Mouse (Mus musculus): Measurements from ENCODE around the gene Gpr89. TPM values are rescaled to one million over a fixed set of nuclear protein-coding genes. Genes with fewer than 3 reads are reported as not detected.

Gene Gpr89
- 33.7 and 39.5 TPM in 2 replicates for polyA plus RNA-seq (2015; fragmentation: Nextera tagmentation; extraction: Ambion mirVana)

- peaks cover 21% of the 10 kb centered on the region for H3K27me3 ChIP-seq
Observed at GRCm38 (mm10) chr3:96904851-96905541, at the start of gene Gpr89. TSS of gene Gpr89 (minus strand) at chr3:96905346.

GRCm38 (mm10) chr3:96953489-96954233 lies 48.5 kb upstream of the Gpr89 start:
- Histone ChIP-seq H3K4me1 (replicated peaks) (peaks cover 7% of the 10 kb centered on the region; the same call in 1 of the 2 replicates), H3K36me3 (no peaks in the 10 kb centered on the region), H3K4me2 (peak overlapping the region; percentile 24; the same call in 1 of the 2 replicates), H3K9me3 (no peaks in the 10 kb centered on the region), H3K4me3 (no peak overlapping the region), H3K27me3 (no peaks in the 10 kb centered on the region), H3K9ac (no peak overlapping the region), H3K27ac (replicated peaks) (no peak overlapping the region)
- no peak for ATAC-seq (ENCODE audit: low read depth)
- 49% methylated on average over 14 of the region's 14 CpGs for WGBS

More at GRCm38 (mm10) chr3:96904851-96905541, at the start of gene Gpr89:
- no peaks in the 10 kb centered on the region for H3K36me3 ChIP-seq
- H3K27ac ChIP-seq (replicated peaks) = peak within 1 kb of the TSS; percentile 54
- H3K4me2 ChIP-seq = peak within 1 kb of the TSS; percentile 84
- H3K9ac ChIP-seq = peak within 1 kb of the TSS; percentile 95
- H3K4me1 ChIP-seq (replicated peaks) = peaks cover 13% of the 10 kb centered on the region
- H3K9me3 ChIP-seq = no peaks in the 10 kb centered on the region
- peak; percentile 98 for ATAC-seq (ENCODE audit: low read depth)
- WGBS = under 1% methylated on average over 40 of the region's 40 CpGs
- H3K4me3 ChIP-seq = peak within 1 kb of the TSS; percentile 99

- no peak overlapping the region for H3K27ac ChIP-seq (replicated peaks)
- H3K36me3 ChIP-seq = no peaks in the 10 kb centered on the region
- 85% methylated on average over 2 of the region's 2 CpGs for WGBS
- no peak overlapping the region for H3K4me3 ChIP-seq
- no peak overlapping the region for H3K9ac ChIP-seq
- no peak for ATAC-seq (ENCODE audit: low read depth)
- no peaks in the 10 kb centered on the region for H3K27me3 ChIP-seq
- H3K9me3 ChIP-seq = peaks cover 6% of the 10 kb centered on the region; the same call in 1 of the 2 replicates
- H3K4me2 ChIP-seq = no peak overlapping the region
- peaks cover 15% of the 10 kb centered on the region for H3K4me1 ChIP-seq (replicated peaks)
Observed at GRCm38 (mm10) chr3:96942706-96943105, 37.6 kb upstream of the Gpr89 start.

GRCm38 (mm10) chr3:96938738-96939137 lies 33.6 kb upstream of the Gpr89 start:
- peak overlapping the region; percentile 26 for H3K4me3 ChIP-seq
- peaks cover 24% of the 10 kb centered on the region for H3K4me1 ChIP-seq (replicated peaks)
- H3K36me3 ChIP-seq = no peaks in the 10 kb centered on the region
- peaks cover 6% of the 10 kb centered on the region; the same call in 1 of the 2 replicates for H3K9me3 ChIP-seq
- 6% methylated on average over 11 of the region's 11 CpGs for WGBS
- H3K4me2 ChIP-seq = peak overlapping the region; percentile 43
- H3K27me3 ChIP-seq = peaks cover 8% of the 10 kb centered on the region; the same call in 1 of the 2 replicates
- H3K27ac ChIP-seq (replicated peaks) = no peak overlapping the region
- H3K9ac ChIP-seq = 0 out of 2 replicates have a peak overlapping the region, but pooled peaks have one; percentile 31
- peak; percentile 69 for ATAC-seq (ENCODE audit: low read depth)

- WGBS = 2% methylated on average over 5 of the region's 5 CpGs
- Histone ChIP-seq H3K4me1 (replicated peaks) (peaks cover 31% of the 10 kb centered on the region), H3K27ac (replicated peaks) (peak overlapping the region; percentile 9; the same call in 1 of the 2 replicates), H3K9ac (0 out of 2 replicates have a peak overlapping the region, but pooled peaks have one; percentile 9), H3K36me3 (no peaks in the 10 kb centered on the region), H3K9me3 (no peaks in the 10 kb centered on the region), H3K4me2 (0 out of 2 replicates have a peak overlapping the region, but pooled peaks have one; percentile 15), H3K27me3 (peaks cover 8% of the 10 kb centered on the region; the same call in 1 of the 2 replicates), H3K4me3 (no peak overlapping the region)
- ATAC-seq (ENCODE audit: low read depth) = peak; percentile 85
Observed at GRCm38 (mm10) chr3:96937606-96938005, 32.5 kb upstream of the Gpr89 start.

- no peak overlapping the region for H3K4me3 ChIP-seq
- WGBS = 11% methylated on average over 6 of the region's 6 CpGs
- no peak overlapping the region for H3K27ac ChIP-seq (replicated peaks)
- H3K36me3 ChIP-seq = no peaks in the 10 kb centered on the region
- no peak for ATAC-seq (ENCODE audit: low read depth)
- H3K9ac ChIP-seq = no peak overlapping the region
- peaks cover 9% of the 10 kb centered on the region; the same call in 1 of the 2 replicates for H3K27me3 ChIP-seq
- H3K4me1 ChIP-seq (replicated peaks) = peaks cover 35% of the 10 kb centered on the region
- no peak overlapping the region for H3K4me2 ChIP-seq
- no peaks in the 10 kb centered on the region for H3K9me3 ChIP-seq
Observed at GRCm38 (mm10) chr3:96936241-96936640, 31.1 kb upstream of the Gpr89 start.

GRCm38 (mm10) chr3:96931261-96931681 lies 26.1 kb upstream of the Gpr89 start:
- peak; percentile 72; the same call in 1 of the 2 replicates for ATAC-seq (ENCODE audit: low read depth)
- H3K27ac ChIP-seq (replicated peaks) = no peak overlapping the region
- H3K4me2 ChIP-seq = no peak overlapping the region
- no peaks in the 10 kb centered on the region for H3K36me3 ChIP-seq
- no peak overlapping the region for H3K4me3 ChIP-seq
- no peak overlapping the region for H3K9ac ChIP-seq
- WGBS = 29% methylated on average over 5 of the region's 5 CpGs
- peaks cover 11% of the 10 kb centered on the region; the same call in 1 of the 2 replicates for H3K27me3 ChIP-seq
- no peaks in the 10 kb centered on the region for H3K9me3 ChIP-seq
- H3K4me1 ChIP-seq (replicated peaks) = peaks cover 18% of the 10 kb centered on the region

GRCm38 (mm10) chr3:96925920-96926319 lies 20.8 kb upstream of the Gpr89 start, which contains the start of gene Gja8:
TSS of gene Gja8 (minus strand) at chr3:96926020.
- no peaks in the 10 kb centered on the region for H3K9me3 ChIP-seq
- 57% methylated on average over 6 of the region's 6 CpGs for WGBS
- ATAC-seq (ENCODE audit: low read depth) = no peak
- no peak within 1 kb of the TSS for H3K9ac ChIP-seq
- no peak within 1 kb of the TSS for H3K27ac ChIP-seq (replicated peaks)
- H3K4me1 ChIP-seq (replicated peaks) = peaks cover 5% of the 10 kb centered on the region
- no peak within 1 kb of the TSS for H3K4me2 ChIP-seq
- H3K36me3 ChIP-seq = no peaks in the 10 kb centered on the region
- no peak within 1 kb of the TSS for H3K4me3 ChIP-seq
- H3K27me3 ChIP-seq = no peaks in the 10 kb centered on the region

GRCm38 (mm10) chr3:96924631-96925030 lies 19.5 kb upstream of the Gpr89 start:
- H3K4me3 ChIP-seq = no peak overlapping the region
- no peak for ATAC-seq (ENCODE audit: low read depth)
- H3K27me3 ChIP-seq = no peaks in the 10 kb centered on the region
- no peak overlapping the region for H3K27ac ChIP-seq (replicated peaks)
- 81% methylated on average over 4 of the region's 4 CpGs for WGBS
- H3K36me3 ChIP-seq = no peaks in the 10 kb centered on the region
- no peaks in the 10 kb centered on the region for H3K4me1 ChIP-seq (replicated peaks)
- no peaks in the 10 kb centered on the region for H3K9me3 ChIP-seq
- H3K4me2 ChIP-seq = no peak overlapping the region
- no peak overlapping the region for H3K9ac ChIP-seq

- Histone ChIP-seq H3K9me3 (no peaks in the 10 kb centered on the region), H3K36me3 (no peaks in the 10 kb centered on the region), H3K4me1 (replicated peaks) (no peaks in the 10 kb centered on the region), H3K27me3 (no peaks in the 10 kb centered on the region), H3K9ac (no peak overlapping the region), H3K4me3 (no peak overlapping the region), H3K27ac (replicated peaks) (no peak overlapping the region), H3K4me2 (no peak overlapping the region)
- no peak for ATAC-seq (ENCODE audit: low read depth)
- WGBS = 55% methylated on average over 7 of the region's 7 CpGs
Observed at GRCm38 (mm10) chr3:96920991-96921390, 15.8 kb upstream of the Gpr89 start.

- peak; percentile 49; the same call in 1 of the 2 replicates for ATAC-seq (ENCODE audit: low read depth)
Observed at GRCm38 (mm10) chr3:96905592-96905991, 446 bp upstream of the Gpr89 start.

GRCm38 (mm10) chr3:96904393-96904792 lies 753 bp downstream of the Gpr89 start, which contains the start of gene Gja5:
TSS of gene Gja5 (plus strand) at chr3:96904693.
- Histone ChIP-seq H3K36me3 (no peaks in the 10 kb centered on the region), H3K9ac (peak within 1 kb of the TSS; percentile 95), H3K4me3 (peak within 1 kb of the TSS; percentile 99), H3K27ac (replicated peaks) (peak within 1 kb of the TSS; percentile 54), H3K4me2 (peak within 1 kb of the TSS; percentile 84), H3K9me3 (no peaks in the 10 kb centered on the region), H3K4me1 (replicated peaks) (peaks cover 13% of the 10 kb centered on the region), H3K27me3 (peaks cover 21% of the 10 kb centered on the region)
- no peak for ATAC-seq (ENCODE audit: low read depth)
- 13% methylated on average over 14 of the region's 14 CpGs for WGBS

More at GRCm38 (mm10) chr3:96905592-96905991, 446 bp upstream of the Gpr89 start:
- Histone ChIP-seq H3K27ac (replicated peaks) (no peak overlapping the region), H3K36me3 (no peaks in the 10 kb centered on the region), H3K4me2 (peak overlapping the region; percentile 84), H3K27me3 (peaks cover 21% of the 10 kb centered on the region), H3K9ac (peak overlapping the region; percentile 95), H3K9me3 (no peaks in the 10 kb centered on the region), H3K4me3 (peak overlapping the region; percentile 99), H3K4me1 (replicated peaks) (peaks cover 13% of the 10 kb centered on the region)
- WGBS = 58% methylated on average over 9 of the region's 9 CpGs

Measured in neural tube, embryonic 13.5 days (tissue).